Mouse (Mus musculus) gastrocnemius, postnatal 14 days (tissue): ENCODE measurements at regions not wholly inside any gene's neighbourhood (a gene's known extent, or its start where the extent isn't known, plus 50 kb on each side); places are given as distances from the start of the nearest gene placed in this dataset.

Source experiments
- DNase-seq: peaks from one replicate; pipeline ENCODE4 v3.0.0; 2021; ENCODE audit warnings: mixed read lengths
- intact Hi-C: fragments of 180-260 bp; cut with DNase I; formaldehyde crosslinking; loops from one replicate; pipeline ENCODE4 v1.15.1; 2025; ENCODE audit warnings: low total_unique reads

DNA sequence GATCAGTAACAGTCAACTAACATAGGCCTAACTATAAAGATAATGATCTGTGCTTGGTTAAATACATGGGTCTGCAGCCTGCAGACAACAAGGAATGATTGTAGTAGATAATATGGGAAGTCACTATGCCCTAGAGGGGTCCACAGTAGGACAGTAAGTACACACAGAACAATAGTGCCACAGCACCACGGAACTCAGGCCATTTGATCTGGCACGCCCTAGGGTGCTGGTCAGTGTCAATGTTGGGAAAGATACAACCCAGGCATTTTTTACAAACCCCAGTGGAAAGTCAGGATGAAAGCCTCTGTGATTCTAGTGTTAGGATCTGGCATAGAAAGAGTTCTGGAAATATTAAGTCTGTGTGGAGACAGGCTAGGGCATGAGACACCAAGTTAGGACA, 144.4 kb downstream of the Adamts15 start:
- intact Hi-C loops: no loop called here
- DNase-seq: no peak

DNA sequence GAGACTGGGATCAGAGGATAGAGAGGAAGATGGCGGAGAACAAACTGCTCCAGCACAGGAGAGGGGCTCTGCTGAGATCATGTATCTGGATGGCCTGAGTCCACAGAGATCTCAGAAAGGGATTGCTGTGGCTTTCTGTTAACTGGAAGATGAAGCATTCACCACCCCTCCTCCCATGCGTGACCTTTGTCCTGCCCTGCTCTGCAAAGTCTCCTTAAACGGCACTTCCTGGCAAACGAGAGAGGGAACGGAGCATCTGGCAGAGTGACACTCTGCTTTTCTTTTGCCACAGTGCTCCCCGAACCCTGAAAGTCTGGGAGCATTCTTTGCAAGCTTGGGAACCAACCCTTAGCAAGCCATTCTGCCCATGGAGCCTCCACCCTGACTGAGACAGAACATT, 147.1 kb downstream of the Adamts15 start:
- intact Hi-C loops: no loop called here
- no peak for DNase-seq

DNA sequence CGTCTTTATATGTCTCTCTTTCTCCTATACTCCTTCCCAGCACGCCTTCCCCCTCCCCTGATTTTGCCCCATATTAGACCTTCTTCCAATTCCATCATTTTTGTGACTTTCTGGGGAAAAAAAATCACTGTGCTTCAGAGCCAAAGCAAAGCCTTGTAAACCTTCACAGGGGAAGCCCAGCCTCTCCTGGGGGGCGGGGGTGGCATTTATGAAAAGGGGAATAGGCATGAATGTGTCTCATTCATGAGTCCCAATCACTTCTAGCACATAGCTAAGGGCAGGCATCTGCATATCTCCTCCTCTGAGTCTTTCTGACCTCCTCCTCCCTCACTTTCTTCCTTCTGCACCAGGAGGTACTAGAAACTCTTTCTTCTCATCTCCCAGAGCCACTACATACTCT, 149.8 kb downstream of the Adamts15 start:
- DNase-seq: no peak
- intact Hi-C loops: no loop called here

DNA sequence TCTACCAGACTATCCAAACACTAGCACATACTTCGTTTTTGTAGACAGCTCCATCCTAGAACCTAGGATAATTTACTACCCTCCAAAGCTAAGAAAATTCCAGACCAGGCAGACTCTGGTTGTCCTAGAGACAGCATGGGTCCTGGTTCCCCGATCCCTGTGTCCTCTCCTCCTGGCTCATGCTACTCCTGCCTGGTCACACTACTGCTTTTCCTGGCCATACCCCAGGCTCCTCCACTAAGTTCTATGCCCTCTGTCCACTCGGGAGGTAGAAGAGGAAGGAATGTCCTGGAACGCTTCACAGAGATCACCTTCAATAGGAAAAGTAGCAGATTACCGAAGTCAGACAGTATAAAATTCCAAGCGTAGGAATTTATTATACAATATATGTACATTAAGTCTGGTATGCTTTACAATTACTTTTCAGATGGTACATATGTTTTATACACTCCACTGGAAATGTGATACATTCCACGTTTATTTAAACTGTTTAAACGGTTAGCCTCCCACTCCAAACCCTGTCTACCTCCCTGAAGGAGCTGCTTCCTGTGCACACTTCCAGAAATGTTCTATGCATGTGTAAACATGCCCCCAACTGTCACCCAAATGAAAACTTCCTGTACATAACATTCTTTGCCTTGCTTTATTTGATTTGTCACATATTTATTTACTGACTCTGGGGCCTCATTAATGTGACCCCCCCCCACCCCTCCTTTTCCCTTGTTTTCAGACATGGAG, 151.6 kb downstream of the Adamts15 start:
- DNase-seq: no peak
- intact Hi-C loops: no loop called here

DNA sequence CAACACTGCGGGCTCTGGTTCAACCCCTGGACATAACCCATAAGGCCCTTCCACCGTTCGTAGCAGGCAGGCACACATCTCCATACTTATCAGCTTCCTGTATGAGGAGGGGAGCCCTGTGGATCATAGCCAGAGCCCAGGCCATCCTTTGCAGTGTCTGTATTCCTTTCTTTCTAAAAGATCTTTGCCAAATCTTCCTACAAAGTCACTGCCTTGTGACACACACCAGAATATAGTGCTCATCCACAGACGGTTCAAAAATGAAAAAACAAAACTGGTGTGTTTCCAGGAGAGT, 152.9 kb downstream of the Adamts15 start:
- intact Hi-C loops: no loop called here

DNA sequence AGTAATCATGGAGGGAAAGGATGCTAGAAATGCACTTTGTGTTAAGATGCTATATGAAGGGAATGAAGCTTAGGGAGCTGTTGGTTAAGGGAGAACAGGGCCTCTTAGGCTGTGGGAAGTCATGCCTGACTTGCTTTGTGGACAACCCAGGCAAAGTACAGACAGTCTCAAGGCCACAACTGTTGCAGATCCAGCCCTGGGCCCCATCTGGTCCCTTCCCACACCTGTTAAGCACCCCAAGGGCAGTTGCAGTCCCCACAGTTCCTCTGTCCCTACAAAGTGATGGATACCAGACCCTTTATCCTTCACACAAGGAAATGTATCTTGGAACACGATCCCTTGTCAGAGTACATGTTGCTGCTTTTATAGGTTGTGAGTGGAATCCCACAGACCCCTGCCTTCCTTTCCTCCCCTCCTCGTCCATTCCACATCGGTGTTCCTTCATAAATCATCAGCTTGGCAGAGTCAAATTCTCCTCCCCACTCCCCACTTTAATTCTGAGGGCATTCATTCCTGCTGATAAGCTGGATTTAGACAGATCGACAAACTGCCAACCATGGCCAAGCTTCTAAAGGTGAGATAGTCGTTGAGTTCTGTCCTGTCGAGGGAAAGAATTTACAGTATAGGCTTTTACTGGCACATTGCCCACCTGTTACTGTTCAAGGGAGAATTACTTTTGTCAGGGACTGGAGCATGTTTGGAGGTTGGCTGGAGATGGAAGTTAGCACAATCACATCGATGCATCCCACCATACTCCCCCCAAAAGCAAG, 153.4 kb downstream of the Adamts15 start:
- intact Hi-C loops: no loop called here
- DNase-seq: no peak

More for the DNA sequence above, 152.9 kb downstream of the Adamts15 start:
- DNase-seq: no peak

DNA sequence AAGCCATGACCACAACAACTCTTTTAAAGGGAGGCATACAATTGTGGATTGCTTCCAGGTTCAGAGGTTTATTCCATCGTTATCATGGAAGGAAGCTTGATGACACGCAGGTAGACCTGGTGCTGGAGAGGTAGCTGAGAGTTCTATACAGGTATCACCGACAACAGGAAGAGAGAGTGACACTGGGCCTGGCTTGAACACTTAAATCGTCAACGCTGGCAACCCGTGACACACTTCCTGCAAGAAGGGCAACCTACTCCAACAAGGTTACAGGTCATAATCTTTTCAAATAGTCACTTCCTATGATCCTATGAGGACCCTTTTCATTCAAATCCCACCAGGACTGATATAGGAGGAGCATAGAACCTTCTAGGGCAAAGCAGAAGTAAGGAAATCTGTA, 155.6 kb downstream of the Adamts15 start:
- no peak for DNase-seq
- intact Hi-C loops: no loop called here

DNA sequence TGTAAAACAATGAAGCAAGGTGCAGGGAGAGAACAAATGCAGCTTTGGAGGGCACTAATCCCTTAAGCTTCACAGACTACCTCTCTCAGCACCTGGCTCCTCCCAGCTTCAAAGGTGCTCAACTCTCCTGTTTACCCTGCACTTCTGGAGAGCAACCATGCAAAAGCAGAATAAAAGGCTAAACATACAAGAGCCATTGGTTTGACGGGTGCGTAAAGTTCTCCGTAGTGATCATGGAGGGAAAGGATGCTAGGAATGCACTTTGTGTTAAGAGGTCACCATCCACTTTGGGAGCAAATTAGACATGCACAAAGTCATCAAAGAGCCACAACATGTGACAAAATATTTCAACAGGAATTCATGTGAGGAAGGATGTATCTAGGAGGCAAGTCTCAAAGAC, 156.1 kb downstream of the Adamts15 start:
- no peak for DNase-seq
- intact Hi-C loops: no loop called here

DNA sequence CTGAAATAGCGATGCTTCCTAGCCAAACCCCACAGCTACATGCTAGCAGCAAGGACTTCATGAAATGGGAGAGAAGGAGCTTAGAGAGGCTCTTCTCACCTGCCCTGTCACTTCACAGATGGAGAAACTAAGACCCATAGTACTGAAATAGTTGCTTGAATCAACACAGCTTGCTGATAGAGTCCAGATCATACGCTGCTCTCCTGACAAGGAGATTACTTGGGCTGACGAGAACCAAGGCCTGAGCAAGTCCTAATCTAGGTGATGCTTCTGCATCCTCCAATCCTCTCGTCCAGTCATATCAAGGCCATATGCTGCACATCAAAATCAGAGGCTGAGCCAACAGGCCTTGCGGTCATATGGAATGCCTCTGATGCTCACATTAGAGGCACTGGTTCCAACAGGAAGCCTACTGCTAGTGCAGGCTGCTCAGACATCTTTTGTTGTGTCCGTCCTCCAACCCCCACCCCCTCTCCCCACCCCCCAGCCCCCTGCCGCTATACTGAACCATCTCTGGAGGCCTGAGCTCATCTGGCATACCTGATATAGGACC, 157.2 kb downstream of the Adamts15 start:
- intact Hi-C loops: no loop called here
- DNase-seq: no peak

DNA sequence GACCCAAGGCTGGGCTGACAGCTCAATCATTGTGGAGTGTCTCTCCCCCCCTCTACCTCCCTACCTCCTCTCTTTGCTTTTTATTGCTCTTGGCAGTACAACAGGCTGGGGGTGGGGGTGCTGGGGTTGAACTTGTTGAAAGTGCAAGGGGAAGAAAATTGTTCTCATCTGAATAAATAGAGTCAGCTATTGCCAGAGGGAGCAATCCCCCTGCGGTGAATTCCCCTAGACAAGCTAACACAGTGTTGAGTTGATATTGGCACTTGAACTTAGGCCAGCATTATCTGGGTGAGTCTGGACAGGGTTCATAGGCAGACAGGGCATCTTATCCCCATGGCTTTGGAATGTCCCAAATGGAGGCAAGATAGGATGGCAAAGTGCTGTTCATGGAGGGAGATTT, 159.3 kb downstream of the Adamts15 start:
- intact Hi-C loops: no loop called here
- DNase-seq: no peak

DNA sequence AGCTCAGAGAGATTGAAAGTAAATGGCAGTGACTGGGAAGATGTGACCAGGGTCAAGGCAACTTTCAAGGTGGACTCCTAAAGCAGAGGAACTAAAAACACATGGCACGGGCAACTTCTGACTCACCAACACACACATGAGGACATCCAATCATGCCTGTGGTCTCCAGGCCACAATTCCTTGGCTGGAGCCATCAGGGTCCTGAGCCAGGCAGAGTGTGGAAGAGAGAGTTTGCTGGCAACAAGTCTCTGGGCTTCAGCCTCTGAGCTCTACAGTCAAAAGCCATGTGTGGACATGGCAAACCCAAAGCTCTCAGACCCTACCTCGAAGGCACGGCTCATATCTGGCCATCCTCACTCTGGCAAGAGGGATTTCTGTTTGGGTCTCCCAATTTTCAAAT, 164.1 kb downstream of the Adamts15 start:
- intact Hi-C loops: no loop called here
- DNase-seq: no peak

DNA sequence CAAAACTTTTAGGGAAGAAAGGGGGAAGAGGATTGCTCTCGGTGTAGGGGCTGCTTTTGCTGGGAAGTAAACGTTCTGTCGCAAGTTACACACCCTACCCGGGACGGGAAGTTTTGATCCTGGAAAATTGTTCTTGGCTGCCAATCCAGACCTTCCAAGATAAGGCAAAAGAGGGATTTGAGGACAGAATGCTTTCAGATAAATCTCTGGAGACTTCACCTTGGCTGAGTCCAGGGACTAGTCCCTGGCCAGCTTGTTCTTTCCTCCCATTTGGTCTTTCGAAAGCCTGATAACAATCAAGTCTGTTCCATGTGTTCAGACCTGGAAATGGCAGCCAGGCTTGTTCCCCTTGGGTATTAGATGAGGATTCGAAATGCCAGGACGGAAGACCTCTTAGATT, 164.8 kb downstream of the Adamts15 start:
- intact Hi-C loops: no loop called here
- DNase-seq: no peak

DNA sequence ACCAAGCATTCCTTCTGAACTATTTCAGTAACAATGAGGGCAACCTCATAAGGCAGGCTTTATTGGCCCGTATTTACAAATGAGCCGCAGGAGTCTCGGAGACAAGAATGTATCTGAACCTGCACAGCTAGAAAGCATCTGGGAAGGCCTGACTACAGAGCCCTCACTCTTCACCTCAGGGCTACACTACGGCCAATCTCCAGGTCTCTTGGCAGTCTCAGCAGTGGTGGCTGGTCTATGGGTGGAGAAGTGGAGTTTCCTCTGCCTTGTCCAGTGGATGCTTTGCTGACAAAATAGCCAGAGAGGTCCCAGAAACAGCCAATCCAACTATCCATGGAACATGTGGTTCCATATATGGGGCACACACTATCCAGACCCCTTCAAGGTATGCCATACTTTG, 165.5 kb downstream of the Adamts15 start:
- no peak for DNase-seq
- intact Hi-C loops: no loop called here

DNA sequence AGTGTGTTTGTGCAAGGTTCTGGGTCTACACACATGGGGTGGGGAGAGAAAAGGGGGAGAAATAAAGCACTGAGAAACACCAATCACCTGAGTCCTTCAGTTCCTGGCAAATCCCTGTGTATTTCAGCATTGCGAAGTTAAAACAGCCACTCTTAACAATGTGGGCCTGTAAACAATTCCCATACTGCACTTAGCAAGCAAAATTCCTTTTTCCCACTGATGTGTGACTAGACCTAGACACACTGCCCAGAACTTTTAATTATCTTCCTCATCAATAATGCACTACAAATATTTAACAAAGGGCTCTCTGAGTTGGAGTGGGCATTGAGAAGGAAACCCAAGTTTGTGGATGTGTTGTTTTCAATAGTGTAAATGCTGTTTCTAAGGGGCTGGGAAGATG, 166.7 kb downstream of the Adamts15 start:
- intact Hi-C loops: no loop called here
- no peak for DNase-seq

DNA sequence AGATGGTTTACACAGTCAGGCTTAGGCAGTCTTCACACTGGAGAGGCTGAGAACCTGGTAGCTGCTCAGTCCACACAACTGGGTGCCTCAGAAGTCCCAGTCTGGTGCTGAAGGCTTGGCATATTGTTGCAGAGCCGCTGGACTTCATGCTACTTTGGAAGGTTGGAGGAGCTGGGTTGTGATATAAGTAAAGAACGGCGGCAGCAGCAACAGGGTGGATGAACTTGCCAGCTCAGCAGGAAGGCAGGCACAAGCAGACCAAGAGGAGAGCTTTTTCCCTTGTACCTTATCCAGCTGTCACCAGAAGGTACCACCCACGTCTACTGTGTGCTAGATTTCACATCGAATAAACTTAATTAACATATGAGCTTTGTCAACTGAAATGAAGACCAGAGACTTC, 167.4 kb downstream of the Adamts15 start:
- DNase-seq: no peak
- intact Hi-C loops: no loop called here

DNA sequence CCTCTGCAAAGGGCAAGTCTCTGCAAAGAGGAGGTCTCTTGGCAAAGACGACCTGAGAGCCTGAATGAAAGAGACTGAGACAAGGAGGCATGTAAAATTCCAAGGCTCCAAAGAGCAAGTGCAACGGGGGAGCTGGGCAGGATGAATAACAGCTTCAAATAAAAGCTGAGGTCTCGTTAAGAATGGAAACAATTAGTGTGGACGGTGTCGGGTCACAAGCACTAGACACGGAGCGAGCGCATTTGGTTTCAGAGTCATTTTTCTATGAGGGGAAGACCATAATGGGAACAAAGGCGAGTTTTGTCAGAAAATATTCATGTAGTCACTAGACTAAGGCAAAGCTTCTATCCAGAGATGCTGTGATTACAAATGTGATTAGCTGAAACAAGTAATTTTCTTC, 178.8 kb downstream of the Adamts15 start:
- DNase-seq: no peak
- intact Hi-C loops: no loop called here

DNA sequence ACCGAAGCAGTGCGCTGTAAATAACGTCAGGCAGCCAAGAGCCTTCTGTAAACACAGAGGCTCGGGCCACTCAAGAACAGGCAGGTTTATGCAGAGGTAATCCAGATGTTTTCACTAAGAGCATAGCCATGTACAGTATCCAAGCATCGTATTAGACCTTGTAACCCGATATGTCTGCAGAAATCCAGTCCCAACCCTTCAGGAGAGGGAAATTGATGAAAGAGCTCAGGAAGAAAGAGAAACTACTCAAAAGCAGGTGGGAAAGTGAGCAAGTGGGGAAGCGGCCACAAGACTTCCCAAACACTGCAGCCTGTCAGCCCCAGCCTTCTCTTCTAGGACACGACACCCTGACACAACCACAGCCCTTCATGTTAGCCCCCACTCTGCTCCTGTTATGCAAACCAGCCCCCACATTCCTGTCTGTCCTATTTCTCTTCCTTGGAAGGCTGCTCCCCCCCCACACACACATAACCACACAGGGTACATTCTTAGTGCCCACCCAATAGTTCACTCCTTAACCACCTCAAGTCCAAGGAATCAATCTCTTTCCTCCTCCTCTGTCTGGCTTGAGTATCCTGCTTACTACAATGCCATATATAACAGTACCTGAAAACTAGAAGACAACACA, 179.7 kb downstream of the Adamts15 start:
- intact Hi-C loops: no loop called here
- no peak for DNase-seq

DNA sequence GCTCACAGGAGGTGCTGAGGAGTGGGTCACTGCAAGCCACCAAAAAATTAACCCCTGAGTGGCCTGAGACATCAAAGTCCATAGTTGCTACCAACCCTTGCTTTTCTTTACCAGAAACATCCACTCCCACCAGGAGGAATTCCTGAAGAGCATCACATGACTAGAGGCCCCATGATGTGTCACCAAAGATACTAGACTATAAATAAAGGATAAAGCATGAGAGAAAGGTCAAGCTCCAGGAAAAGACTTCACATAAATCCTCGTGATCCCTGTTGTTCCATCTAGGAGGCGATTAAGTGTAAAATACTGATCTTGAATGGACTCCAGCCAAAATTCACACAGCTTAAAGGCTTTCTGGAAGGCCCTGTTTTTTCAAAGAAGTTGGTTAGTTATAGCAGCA, 190.6 kb downstream of the Adamts15 start:
- intact Hi-C loops: no loop called here
- no peak for DNase-seq

DNA sequence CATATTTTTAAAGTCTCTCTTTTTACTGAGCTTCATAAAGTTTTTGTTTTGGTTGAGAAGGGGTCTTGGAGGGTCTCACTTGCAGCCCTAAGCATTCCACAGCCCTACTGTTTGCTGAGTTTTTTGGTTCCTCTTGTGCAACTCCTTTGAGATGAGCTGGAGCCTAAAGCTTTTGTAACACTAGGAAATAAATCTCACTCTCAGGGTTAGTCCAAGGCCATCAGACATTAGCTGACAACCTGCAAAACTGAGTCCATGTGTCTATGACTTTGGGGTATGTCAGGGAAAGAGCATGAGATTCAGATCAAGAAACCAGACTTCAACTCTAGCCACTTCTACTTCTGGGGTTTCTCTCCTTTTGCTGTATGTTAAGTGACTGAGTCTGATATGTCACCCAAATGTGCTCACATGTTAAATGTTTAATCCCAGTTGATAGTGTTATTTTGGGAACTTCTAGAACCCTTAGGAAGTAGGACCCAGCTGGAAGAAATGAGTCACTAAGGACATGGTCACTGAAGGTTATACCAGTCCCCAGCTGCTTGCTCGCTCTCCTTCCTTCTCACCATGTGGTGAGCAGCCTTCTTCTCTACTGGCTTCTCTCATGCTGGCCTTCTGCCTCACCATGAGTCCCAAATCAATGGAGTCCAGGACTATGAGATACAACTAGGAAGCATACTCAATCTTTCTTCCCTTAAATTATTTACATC, 198.7 kb downstream of the Adamts15 start:
- intact Hi-C loops: no loop called here

DNA sequence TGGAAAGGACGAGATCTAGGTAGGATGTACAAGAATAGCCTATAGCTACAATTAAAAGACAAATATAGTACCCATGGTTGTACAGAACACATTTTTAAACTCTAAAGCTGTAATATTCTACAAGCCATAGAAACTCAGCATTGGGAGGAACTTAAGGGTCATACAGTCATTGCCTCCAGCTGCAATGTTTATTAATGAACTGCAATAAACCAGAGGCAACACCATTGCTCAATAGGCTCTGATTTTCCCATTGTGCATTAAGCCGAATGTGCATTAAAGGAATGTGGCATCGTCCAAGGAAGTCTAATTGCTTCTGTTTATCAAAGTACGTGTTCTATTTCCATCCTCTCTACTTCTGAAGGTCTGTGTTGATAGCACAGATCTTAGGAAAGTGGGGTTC, 200.4 kb downstream of the Adamts15 start:
- no peak for DNase-seq
- intact Hi-C loops: no loop called here

More for the DNA sequence above, 198.7 kb downstream of the Adamts15 start:
- no peak for DNase-seq
